Mouse (Mus musculus) heart, embryonic 16.5 days (tissue): ENCODE results near the gene Agr3. TPM values are rescaled to one million over a fixed set of nuclear protein-coding genes. Genes with fewer than 3 reads are reported as not detected.

ENCODE experiments used
- ATAC-seq: fragments of 200-750 bp; cut with Nextera tagmentation; replicated peaks from 2 replicates; pipeline ENCODE4 v1.8.0; 2017; ENCODE audit warnings: moderate number of reproducible peaks; ENCODE audit not compliant: insufficient read depth, low FRiP score; ENCODE audit errors: extremely low read depth
- H3K27ac ChIP-seq: fragments of 300-500 bp; sonication (generic); 2 replicates; pipeline ENCODE4 v1.5.1; 2014; ENCODE audit warnings: mild to moderate bottlenecking, low read length, control low read depth, moderate library complexity
- H3K27me3 ChIP-seq: fragments of 300-500 bp; sonication (generic); 2 replicates; pipeline ENCODE4 v1.6.1; 2014; ENCODE audit warnings: low read length, mixed read lengths; ENCODE audit not compliant: control insufficient read depth, insufficient read depth
- H3K36me3 ChIP-seq: fragments of 300-500 bp; sonication (generic); 2 replicates; pipeline ENCODE4 v1.6.1; 2014; ENCODE audit not compliant: control insufficient read depth, insufficient read depth
- H3K4me1 ChIP-seq: fragments of 300-500 bp; sonication (generic); 2 replicates; pipeline ENCODE4 v1.6.1; 2014; ENCODE audit warnings: low read length, mixed read lengths; ENCODE audit not compliant: control insufficient read depth, insufficient read depth
- H3K4me2 ChIP-seq: fragments of 300-500 bp; sonication (generic); 2 replicates; pipeline ENCODE4 v1.6.1; 2014; ENCODE audit warnings: low read depth, mild to moderate bottlenecking, control low read depth, low read length
- H3K4me3 ChIP-seq: fragments of 300-500 bp; sonication (generic); 2 replicates; pipeline ENCODE4 v1.5.1; 2014; ENCODE audit warnings: mild to moderate bottlenecking, control low read depth, low read length
- H3K9ac ChIP-seq: fragments of 300-500 bp; sonication (generic); 2 replicates; pipeline ENCODE4 v1.6.1; 2014; ENCODE audit warnings: low read length, control low read depth
- H3K9me3 ChIP-seq: fragments of 300-500 bp; sonication (generic); replicated peaks from 2 replicates; pipeline ENCODE4 v1.6.1; 2016; ENCODE audit warnings: low read length; ENCODE audit not compliant: control insufficient read depth
- WGBS: fragments of 180-500 bp; shearing (Covaris S2); extraction: QIAGEN DNeasy Blood & Tissue Kit; methylation state at CpG from one replicate; pipeline ENCODE4 v1.1.7; 2014; 5-methylcytosine and 5-hydroxymethylcytosine counted together
- polyA plus RNA-seq: library from polyadenylated mRNA; unstranded; fragments of >200 nt; fragmentation: Nextera tagmentation; extraction: Ambion mirVana; gene quantifications from 2 replicates; pipeline ENCODE4 v1.2.1, GENCODE M21; 2015

The Agr3 gene
- polyA plus RNA-seq, 1 experiment from 2014 or later: 0.47 TPM

- Histone ChIP-seq H3K9me3 (no peaks in the 10 kb centered on the region), H3K27me3 (no peaks in the 10 kb centered on the region), H3K4me2 (no peak overlapping the region), H3K4me3 (no peak overlapping the region), H3K4me1 (0 out of 2 replicates have a peak, but pooled peaks cover 4% of the 10 kb centered on the region), H3K36me3 (no peaks in the 10 kb centered on the region), H3K27ac (no peak overlapping the region), H3K9ac (no peak overlapping the region)
- no peak for ATAC-seq
- 60% methylated on average over 6 of the region's 6 CpGs for WGBS
Observed at GRCm38 (mm10) chr12:35977633-35978246, 52.3 kb downstream of the Agr3 start.

GRCm38 (mm10) chr12:35979625-35980024, 54.2 kb downstream of the Agr3 start:
- Histone ChIP-seq H3K27me3 (no peaks in the 10 kb centered on the region), H3K4me1 (0 out of 2 replicates have a peak, but pooled peaks cover 4% of the 10 kb centered on the region), H3K9me3 (no peaks in the 10 kb centered on the region), H3K27ac (no peak overlapping the region), H3K4me2 (no peak overlapping the region), H3K4me3 (no peak overlapping the region), H3K9ac (no peak overlapping the region), H3K36me3 (no peaks in the 10 kb centered on the region)
- ATAC-seq: no peak
- WGBS: 69% methylated on average over 5 of the region's 5 CpGs

DNA sequence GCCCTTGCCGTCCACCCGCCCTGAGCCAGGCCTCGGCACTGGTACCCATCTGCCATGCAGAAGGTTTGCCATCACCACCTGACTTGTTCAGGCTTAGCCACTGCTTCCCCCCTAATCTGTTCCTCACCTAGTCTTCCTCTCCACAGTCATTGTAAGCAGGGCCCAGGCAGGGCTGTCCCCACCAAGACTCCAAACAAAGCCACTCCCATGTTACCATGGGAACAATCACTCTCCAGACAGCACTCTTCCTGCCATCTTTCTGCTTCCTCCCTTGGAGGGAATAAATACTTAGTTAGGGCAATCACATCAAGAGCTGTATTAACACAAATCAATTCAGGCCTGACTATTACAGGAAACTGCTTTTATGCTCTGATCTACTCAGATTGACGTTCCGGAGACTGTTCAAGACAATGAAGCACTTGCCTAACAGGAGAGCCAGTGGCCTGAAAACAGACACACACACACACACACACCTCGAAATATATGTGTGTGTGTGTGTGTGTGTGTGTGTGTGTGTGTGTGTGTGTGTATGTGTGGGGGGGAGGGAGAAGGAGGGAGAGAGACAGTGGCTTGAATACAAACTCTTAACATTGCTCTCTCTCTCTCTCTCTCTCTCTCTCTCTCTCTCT, 56.4 kb downstream of the Agr3 start:
- Histone ChIP-seq H3K27me3 (no peaks in the 10 kb centered on the region), H3K4me2 (no peak overlapping the region), H3K27ac (no peak overlapping the region), H3K9me3 (no peaks in the 10 kb centered on the region), H3K4me3 (no peak overlapping the region), H3K9ac (no peak overlapping the region), H3K4me1 (0 out of 2 replicates have a peak, but pooled peaks cover 4% of the 10 kb centered on the region), H3K36me3 (no peaks in the 10 kb centered on the region)
- ATAC-seq: peak; percentile 83
- 35% methylated on average over 6 of the region's 6 CpGs for WGBS

DNA sequence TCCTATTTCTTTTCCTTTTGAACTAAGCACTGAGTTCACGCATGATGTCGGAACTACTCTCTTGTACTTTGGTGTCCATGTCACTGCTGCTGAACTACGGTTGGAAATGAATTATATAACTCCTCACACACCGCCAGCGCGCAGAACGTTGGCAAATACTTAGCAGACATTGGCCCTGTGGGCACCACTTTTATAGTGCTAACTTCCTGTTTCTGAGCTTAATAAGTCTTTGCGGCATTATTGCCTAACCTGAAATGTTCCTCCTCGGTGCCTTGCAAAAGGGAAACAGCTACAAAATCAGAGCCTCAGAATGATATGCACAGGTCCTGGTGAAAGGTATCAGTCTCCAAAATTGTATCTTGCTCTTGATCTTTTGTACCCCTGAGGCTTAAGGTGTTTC, 58.1 kb downstream of the Agr3 start:
- WGBS: 88% methylated on average over 9 of the region's 9 CpGs
- no peak for ATAC-seq

GRCm38 (mm10) chr12:35984743-35985142, 59.3 kb downstream of the Agr3 start:
- Histone ChIP-seq H3K27me3 (no peaks in the 10 kb centered on the region), H3K4me1 (0 out of 2 replicates have a peak, but pooled peaks cover 4% of the 10 kb centered on the region), H3K36me3 (no peaks in the 10 kb centered on the region), H3K9me3 (no peaks in the 10 kb centered on the region), H3K4me3 (no peak overlapping the region), H3K27ac (no peak overlapping the region), H3K4me2 (no peak overlapping the region), H3K9ac (no peak overlapping the region)
- 80% methylated on average over 5 of the region's 5 CpGs for WGBS
- ATAC-seq: no peak

More for the DNA sequence above, 58.1 kb downstream of the Agr3 start:
- Histone ChIP-seq H3K9ac (no peak overlapping the region), H3K4me3 (no peak overlapping the region), H3K9me3 (no peaks in the 10 kb centered on the region), H3K27ac (no peak overlapping the region), H3K36me3 (no peaks in the 10 kb centered on the region), H3K27me3 (no peaks in the 10 kb centered on the region), H3K4me2 (no peak overlapping the region), H3K4me1 (0 out of 2 replicates have a peak, but pooled peaks cover 4% of the 10 kb centered on the region)

DNA sequence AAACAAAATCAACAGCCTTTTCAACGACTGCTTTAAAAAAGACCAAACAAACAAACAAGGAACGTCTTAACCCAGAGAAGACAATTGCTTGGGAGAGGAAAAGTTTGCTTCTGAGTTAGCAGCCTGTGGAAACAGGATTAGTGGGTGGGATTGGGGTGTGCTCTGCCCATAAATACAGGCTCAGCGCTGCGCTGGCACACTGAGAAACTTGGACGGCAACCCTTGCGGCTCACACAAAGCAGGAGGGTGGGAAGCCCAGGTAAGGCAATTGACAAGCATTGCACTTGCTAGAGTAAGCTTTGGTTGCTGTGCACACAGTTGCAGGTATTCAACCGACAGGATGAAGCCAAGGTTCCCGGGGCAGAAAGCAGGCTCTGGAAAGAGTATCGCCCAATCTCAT, 67.3 kb downstream of the Agr3 start, which contains the start of gene Agr2:
Gene Agr2 (plus strand): TSS at position 197 of the 400 bp plus-strand sequence.
- H3K4me2 ChIP-seq: no peak within 1 kb of the TSS
- WGBS: 70% methylated on average over 9 of the region's 9 CpGs
- no peak for ATAC-seq
- no peaks in the 10 kb centered on the region for H3K36me3 ChIP-seq
- no peaks in the 10 kb centered on the region for H3K27me3 ChIP-seq
- H3K4me3 ChIP-seq: no peak within 1 kb of the TSS
- no peaks in the 10 kb centered on the region for H3K4me1 ChIP-seq
- no peaks in the 10 kb centered on the region for H3K9me3 ChIP-seq
- H3K27ac ChIP-seq: no peak within 1 kb of the TSS
- H3K9ac ChIP-seq: no peak within 1 kb of the TSS

GRCm38 (mm10) chr12:35993583-35993982, 68.2 kb downstream of the Agr3 start:
- H3K4me2 ChIP-seq: no peak overlapping the region
- WGBS: 57% methylated on average over 3 of the region's 3 CpGs
- no peak overlapping the region for H3K4me3 ChIP-seq
- no peaks in the 10 kb centered on the region for H3K27me3 ChIP-seq
- no peaks in the 10 kb centered on the region for H3K9me3 ChIP-seq
- no peak for ATAC-seq
- no peaks in the 10 kb centered on the region for H3K4me1 ChIP-seq
- H3K9ac ChIP-seq: no peak overlapping the region
- H3K27ac ChIP-seq: no peak overlapping the region
- no peaks in the 10 kb centered on the region for H3K36me3 ChIP-seq

DNA sequence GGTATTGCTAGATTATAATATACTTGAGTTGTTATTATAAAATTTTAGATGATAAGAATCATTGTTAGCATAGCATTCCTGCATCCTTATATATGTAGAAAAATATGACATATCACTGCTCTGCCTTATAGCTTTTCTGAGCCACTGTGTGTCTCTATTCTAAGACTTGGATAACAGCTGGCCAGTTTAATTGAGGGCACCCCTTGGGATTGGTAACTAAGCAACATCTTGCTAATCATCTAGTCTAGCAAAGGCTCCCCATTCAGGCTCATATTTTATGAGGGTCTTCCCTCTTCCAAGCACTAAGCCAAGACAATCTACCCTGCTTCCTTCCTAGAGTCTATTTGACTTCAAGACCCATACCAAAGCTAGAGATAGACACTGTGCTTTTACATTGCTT, 68.7 kb downstream of the Agr3 start:
- no peak for ATAC-seq
- H3K9me3 ChIP-seq: no peaks in the 10 kb centered on the region
- H3K27ac ChIP-seq: no peak overlapping the region
- no peak overlapping the region for H3K4me2 ChIP-seq
- no peaks in the 10 kb centered on the region for H3K27me3 ChIP-seq
- H3K9ac ChIP-seq: no peak overlapping the region
- H3K4me3 ChIP-seq: no peak overlapping the region
- H3K4me1 ChIP-seq: no peaks in the 10 kb centered on the region
- no peaks in the 10 kb centered on the region for H3K36me3 ChIP-seq

DNA sequence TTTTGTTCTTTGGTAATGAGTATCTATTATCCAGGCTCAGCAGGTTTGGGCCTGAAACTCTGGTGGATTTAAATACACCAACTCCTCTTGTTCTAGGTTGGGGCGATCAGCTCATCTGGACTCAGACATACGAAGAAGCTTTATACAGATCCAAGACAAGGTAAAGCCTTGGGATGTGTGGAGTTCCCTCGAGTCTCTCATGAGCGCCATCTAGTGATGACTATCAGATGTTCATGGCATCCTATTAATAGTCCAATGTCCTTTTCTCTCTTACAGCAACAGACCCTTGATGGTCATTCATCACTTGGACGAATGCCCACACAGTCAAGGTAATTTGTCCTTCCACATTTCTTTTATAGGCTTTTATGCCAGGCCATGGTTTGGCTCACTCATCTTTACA, 70.4 kb downstream of the Agr3 start:
- Histone ChIP-seq H3K4me3 (no peak overlapping the region), H3K9me3 (no peaks in the 10 kb centered on the region), H3K4me2 (no peak overlapping the region), H3K27me3 (no peaks in the 10 kb centered on the region), H3K27ac (no peak overlapping the region), H3K9ac (no peak overlapping the region), H3K4me1 (no peaks in the 10 kb centered on the region), H3K36me3 (no peaks in the 10 kb centered on the region)
- 28% methylated on average over 5 of the region's 5 CpGs for WGBS
- no peak for ATAC-seq
